Mouse (Mus musculus) common myeloid progenitor, adult 5-6 weeks (primary cell): ENCODE data around the gene Csad. TPM values are rescaled to one million over a fixed set of nuclear protein-coding genes. Genes with fewer than 3 reads are reported as not detected.

Source experiments
- ATAC-seq: replicated peaks from 2 replicates; pipeline ENCODE4 v1.8.0; 2016; ENCODE audit warnings: low read depth, mild to moderate bottlenecking, moderate TSS enrichment, inconsistent platforms; ENCODE audit not compliant: poor library complexity, severe bottlenecking
- total RNA-seq: library from RNA; stranded (forward); fragments of 200-1000, 187-1606 nt; gene quantifications from 2 replicates; pipeline ENCODE4 v1.2.3, GENCODE M21; 2017

The Csad gene
- total RNA-seq, 1 experiment from 2014 or later: 27.8 TPM

DNA sequence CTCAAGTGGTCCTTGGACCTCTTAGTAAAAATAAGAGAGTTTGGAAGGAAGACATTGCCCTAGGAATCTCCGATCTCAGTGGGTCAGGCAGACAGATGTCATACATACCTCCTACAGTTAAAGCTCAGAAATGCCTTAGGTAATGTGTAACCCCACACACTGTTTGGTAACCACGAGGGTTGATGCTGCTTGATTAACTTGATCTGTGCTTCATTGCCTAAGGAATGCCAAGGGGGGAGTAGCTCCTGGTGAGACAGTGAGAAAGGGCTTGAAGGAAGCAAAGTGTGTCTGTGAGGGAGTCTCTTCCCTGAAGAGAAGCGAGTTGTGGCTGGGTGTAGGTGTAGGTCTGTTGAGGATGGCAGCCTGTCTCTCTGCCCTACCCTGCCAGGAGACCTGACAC is 2.8 kb upstream of the Csad start:
- no peak for ATAC-seq

DNA sequence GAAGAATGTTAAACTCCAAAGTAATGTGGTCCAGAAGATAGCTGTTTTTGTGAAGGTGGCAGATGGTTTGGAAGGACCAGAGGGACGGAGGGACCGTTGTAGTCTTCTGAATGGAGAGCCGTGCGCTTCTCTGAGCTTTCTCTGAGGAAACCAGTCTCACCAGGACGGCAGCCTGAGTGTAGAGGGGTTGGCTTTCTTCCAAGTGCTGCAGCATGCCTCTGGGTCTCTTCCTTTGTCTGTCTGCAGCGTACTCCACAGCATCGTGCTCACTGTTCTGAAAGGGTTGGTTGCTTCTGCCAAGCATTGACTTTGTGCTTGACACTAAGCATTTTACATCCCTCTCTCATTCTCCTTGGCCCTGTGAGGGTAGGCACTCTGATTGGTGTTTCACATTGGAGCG is 1.3 kb upstream of the Csad start:
- no peak for ATAC-seq

DNA sequence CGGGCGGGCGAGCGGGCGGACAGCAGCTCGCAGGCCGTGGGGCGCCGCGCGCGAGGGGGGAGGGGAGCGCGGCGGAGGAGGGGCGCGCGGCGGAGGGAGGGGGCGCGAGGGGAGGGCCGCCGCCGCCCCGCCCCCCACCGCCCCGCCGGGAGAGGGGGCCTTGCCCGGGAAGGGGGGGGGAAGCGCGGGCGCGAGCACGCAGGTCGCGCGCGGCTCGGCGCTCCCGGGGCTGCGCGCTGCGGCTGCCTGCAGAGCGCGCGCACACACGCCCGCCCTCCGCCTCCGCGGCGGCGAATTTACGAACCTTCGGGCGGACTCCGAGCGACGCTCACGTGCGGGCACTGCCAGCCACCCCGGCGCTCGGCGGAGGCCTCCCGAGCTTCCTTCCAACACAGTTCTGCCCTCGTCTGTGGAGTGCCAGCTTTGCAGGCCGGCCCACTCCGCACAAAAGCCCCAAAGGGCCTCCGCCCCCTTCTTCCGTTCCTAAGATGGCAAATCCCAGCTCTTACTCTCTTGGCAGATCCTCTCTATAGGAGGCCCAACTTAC is 616 bp downstream of the Csad start:
- peak; percentile 33 for ATAC-seq

DNA sequence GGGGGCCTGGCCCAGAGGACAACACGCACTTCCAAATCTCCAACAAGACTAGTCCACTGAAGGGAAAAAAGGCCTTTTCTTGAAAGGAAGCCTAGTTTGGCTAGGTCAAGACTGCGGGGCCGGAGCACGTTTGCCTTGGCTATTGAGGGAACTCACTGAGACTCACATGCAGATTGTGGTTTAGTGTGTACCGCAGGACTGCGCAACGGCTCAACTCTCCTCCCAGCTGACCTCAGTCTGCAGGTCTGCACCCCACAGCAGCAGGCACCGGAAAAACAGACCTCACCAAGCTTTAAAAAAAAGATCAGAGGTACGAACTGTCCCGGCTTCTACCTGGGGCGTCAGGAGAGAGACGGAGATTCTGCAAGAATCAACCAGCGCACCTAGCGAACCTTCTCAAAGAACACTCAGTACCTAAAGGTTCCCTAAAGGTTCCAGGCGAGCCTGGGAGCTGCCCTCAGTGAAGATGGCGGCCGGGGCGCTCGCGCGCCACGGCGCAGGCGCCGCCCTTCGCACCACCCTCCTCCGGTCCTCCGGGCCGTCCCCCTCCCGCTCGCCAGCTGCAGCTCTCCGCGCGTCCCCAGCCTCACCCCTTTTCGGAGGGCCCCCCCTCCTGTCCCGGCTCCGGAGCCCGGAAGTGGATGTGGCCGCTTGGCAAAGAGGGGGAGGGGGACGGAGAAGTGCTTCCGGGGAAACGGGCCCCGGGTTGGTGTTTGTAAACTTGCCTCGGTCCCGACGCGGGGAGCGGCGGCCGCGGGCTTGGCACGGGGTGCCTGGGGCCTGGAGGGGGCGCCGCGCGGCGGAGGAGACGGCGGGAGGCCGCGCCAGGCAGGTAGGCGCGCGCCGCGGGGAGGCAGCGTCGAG is 1.3 kb downstream of the Csad start, which contains the start of gene Zfp740:
Zfp740 (plus strand) TSS at position 279 of the 864 bp plus-strand sequence.
- ATAC-seq: peak; percentile 86

DNA sequence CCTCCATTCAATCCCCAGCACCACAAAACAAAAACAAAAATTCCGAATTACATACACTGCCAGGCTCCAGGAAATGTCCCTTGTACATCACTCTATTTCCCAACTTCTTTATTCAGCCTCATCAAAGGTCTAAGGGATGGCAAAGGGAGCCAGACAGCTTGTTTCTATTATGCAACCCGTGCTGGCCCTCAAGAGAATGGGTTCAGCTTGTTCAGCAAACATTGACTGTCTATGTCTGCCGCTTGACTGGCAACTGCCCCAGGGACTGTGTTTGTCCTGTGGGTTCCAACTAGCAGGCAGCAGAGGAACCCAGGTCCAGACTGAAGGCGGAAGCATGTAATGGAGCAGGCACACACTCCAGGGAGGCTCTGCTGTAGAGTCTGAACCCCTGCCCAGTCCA is 5.7 kb downstream of the Csad start:
- ATAC-seq: no peak

DNA sequence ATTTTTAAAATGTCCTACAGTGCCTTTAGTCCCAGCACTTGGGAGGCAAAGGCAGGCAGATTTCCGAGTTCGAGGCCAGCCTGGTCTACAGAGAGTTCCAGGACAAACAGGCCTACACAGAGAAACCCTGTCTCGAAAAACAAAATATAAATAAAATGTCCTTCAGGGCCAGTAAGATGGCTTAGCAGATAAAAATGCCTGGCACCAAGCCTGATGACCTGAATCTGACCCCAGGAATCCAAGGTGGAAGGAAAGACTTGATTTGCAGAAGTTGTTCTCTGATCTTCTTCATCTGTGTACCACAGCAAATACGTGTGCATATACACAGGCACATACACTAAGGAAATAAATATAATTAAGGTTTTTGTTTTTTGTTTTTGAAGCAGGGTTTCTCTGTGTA is 9.2 kb downstream of the Csad start:
- no peak for ATAC-seq

DNA sequence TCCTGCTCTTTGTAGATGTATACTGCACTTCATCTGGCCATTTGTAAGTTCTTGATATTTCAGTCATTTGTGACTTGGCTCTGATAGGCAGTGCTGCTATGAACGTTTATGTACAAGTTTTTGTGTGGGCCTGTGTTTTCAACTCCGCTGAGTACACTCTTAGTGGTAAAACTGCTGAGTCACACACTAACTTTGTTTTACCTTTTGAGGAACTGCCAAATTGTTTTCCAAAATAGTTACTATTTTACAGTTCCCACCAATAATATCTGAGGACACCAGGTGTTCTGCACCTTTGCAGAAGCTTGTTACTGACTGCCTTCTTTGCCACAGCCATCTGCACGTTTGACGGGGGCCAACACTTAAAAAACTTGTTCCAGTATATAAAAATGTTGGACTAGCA is 10.1 kb downstream of the Csad start:
- peak; percentile 34 for ATAC-seq

DNA sequence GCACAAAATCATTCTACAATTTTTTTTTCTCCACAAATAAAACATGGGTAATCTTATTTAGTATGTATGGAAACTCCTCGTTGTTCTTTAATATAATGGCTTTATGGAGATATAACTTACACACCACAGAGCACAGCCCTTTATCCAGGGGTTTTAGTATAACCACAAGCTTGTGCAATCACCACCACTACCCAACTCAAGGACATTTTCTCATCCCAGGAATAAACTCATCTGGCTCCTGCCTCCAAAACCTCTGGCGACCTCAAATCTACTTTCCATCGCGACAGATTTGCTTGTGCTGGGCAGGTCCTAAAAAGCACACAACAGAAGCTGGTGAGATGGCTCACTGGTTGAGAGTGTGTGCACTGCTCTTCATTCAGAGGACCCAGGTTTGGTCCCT is 10.9 kb downstream of the Csad start:
- no peak for ATAC-seq

DNA sequence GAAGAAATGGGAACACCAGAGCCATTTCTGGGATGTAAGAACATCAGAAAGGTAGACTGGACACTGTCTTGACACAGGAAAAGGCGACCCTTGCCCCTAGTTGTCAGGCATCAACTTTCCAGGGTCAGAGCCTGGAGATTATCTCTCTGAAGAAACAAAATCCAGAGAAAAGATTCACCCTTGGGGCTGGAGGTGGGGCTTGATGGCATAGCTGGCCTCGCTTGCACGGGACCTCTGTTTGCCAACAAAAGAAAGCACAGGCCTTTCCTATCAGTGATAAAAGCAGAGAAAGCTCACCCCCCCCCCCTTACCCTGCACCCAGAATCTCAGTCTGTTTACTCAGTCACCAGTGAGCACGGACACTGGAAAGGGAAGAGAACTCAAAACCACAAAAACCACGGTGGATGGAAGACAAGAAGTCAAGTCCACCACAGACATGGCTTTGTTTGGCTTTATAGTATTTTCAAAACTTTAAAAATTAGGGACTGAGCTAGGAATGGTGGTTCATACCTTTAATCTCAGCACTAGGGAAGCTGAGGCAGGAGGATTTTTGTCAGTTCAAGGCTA is 11.6 kb downstream of the Csad start:
- ATAC-seq: peak; percentile 42; the same call in 1 of the 2 replicates

DNA sequence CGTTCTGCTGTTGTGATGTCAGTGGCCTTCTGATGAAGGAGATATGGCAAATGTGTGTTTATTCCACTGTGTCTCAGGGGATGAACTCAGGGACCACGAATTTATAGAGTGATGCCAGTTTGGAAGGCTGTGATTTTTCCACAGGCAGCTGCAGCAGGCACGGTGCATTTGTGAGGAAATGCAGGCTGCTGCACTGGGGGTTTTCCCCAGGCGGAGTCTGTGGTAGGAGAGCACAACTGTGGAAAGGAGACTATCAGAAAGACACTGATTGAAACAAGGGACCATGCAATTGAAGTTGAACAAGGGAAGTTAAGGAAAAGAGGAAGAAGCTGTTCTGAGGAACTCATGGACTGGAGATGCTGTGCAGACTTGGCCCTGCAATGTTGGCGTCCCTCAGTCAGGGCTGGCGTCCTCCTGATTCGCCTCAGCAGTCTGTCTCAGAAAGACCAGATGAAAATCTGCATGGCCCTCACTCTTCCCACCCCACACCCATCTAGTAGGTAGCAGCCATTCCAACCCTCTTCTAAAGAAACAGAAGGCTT is 12.2 kb downstream of the Csad start:
- peak; percentile 54 for ATAC-seq

DNA sequence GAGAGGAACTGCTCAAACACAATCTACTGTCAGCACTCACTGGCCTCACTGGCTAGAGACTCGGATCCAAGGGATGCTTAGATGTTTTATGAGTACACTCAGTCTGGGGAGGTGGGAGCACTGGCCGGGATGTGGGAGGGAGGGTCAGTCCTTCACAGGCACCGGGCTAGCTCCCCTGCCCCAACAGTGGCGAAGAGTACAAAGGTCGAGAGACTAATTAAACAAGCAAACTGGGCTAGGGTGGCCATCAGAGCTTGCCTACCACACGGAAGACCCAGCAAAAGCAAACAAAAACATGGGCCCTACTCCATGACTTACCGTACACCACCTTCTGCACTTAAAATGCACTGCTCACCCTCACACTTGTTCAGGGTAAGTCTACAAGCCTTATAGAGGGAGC is 12.8 kb downstream of the Csad start:
- ATAC-seq: no peak

DNA sequence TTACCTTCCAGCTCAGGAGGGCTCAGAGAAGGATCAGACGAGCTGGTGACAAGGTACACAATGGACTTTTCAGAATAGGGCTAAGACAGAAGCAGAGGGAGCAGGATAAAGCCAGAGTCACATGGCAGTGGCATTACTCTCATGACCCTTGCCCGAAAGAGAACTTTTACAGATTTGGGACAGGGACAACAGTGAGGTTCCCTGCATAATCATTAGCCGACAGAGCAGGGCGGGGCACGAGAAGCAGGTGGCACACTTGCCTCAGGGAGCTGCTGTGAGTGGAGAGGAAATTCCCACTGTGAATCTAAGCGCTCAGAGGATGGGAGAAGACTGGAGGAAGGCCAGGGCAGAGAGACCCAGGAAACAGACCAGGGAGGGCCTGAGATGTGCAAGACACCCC is 15.6 kb downstream of the Csad start:
- no peak for ATAC-seq

DNA sequence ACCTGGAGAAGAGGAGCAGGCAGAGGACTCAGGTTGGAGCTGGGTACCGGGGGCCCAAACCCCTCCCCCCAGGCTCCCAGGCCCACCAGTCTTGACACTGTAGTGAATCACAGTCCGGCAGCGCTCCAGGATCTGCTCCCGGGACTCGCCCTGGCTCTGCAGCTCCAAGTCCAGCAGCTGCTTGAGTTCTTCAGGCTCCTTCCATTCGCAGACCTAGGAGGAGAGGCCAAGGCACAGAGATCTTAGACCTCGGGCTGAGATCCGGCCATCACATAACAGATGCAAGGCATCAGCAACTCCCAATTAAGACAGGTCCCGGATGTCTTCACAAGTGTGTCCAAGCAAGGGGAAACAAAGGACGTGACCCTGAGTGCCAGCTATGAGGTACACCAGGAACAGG is 16.4 kb downstream of the Csad start:
- ATAC-seq: no peak

DNA sequence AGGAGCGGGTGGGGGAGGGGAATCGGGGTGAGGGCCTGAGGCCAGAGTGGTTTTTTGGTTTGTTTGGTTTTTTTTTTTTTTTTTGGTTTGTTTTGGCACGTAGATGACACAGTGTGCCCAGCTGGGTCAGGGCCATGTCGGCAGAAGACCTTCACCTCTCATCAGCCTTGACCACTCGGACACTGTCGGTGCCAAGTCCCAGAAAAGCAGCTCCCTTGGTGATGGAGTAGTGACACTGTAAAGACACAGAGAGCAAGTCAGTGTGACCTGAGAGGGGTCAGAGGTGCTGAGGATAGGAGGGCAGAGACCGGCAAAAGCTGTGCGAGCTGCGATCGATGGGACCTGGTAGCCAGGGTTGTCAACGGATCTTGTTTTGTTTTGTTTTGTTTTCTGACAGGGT is 18.3 kb downstream of the Csad start:
- ATAC-seq: no peak

DNA sequence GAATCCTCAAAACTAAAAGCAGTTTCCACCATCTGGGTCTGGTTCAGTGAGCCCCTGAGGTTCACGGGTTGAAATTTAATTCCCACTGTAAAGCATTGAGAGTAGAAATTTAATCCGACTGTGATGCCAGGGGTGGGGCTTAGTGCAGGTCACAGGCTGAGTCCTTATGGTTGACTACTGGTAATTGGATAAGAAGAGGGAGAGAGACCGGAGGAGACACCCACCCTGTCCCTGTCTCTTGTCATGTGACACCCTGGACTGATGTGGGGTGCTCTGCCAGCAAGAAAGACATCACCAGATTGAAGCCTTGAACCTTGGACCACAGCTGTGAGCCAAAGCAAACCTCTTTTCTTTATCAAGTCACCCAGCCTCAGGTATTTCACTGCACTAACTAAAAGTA is 21.4 kb downstream of the Csad start:
- ATAC-seq: no peak

DNA sequence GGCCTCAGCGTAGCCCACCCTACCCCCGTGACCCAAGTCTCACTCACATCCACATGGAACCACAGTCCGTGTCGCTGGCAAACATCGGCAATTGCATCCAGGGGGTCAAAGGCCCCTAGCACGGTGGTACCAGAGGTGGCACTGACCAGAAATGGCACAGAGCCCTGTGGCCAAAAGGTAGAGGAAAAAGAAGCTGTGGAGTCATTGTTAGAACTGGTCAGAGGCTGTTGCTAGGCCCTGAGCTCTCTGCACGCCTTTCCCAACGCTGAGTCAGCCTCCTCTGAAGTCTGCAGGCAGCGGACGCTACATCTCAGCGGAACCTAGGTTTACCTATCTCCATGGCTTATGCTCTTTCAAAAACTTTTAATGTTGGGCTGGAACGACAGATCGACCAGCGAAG is 24.6 kb downstream of the Csad start:
- no peak for ATAC-seq

DNA sequence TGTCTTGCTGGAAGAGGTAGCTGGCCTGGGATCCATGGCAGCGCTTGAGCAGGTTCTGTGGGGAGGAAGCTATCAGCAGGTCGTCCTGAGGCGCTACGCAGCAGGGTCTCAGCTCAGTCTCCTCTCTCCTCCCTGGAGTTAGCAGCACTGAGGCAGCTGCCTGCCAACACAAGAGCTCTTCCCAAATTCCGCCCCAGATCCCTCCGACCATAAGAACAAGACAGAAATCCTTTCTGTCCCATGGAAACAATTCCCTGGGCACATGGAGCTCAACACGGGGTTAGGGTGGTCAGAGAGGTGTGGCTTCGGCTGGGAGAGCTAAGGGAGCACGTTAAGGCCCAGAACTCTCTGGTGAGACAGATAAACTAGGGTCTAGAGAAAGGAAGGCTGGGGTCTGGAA is 25.4 kb downstream of the Csad start:
- ATAC-seq: no peak

DNA sequence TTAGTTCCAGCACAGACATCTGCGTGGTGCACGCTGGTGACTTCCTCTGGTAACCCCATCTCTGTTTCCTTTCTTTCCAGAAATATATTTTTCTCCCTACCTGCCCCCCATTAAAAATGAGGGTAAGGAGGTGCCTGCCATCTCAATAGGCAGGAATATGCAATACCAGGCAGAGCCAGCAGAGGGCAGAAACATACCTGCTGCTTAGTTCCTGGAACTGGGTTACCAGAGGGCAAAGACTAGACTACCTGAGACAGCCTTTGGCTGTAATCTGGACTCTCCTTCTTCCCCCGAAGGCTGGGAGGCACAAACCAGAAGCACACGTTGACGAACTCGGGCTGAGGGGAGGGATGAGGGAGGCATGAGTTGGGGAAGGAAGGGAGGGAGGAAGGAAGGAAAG is 26.2 kb downstream of the Csad start:
- ATAC-seq: peak; percentile 77

DNA sequence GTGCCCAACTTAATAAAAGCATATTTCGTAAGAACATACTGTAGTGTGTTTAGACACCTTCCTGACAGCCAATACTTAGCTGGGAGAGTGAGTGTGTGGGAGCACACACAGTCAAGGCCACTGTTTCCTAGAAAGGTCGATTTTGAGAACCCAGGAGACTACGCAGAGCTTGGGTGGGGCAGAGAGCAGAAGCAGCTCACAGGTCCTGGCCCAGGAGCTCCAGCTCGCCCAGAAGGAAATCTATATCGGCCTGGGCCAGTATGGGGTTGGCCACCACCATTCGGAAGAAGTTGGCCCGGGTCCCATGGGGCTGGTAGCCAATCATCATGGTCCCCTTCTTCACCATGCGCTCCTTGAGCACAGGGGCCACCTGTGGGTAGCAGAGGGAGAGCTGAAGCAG is 27.1 kb downstream of the Csad start:
- no peak for ATAC-seq

DNA sequence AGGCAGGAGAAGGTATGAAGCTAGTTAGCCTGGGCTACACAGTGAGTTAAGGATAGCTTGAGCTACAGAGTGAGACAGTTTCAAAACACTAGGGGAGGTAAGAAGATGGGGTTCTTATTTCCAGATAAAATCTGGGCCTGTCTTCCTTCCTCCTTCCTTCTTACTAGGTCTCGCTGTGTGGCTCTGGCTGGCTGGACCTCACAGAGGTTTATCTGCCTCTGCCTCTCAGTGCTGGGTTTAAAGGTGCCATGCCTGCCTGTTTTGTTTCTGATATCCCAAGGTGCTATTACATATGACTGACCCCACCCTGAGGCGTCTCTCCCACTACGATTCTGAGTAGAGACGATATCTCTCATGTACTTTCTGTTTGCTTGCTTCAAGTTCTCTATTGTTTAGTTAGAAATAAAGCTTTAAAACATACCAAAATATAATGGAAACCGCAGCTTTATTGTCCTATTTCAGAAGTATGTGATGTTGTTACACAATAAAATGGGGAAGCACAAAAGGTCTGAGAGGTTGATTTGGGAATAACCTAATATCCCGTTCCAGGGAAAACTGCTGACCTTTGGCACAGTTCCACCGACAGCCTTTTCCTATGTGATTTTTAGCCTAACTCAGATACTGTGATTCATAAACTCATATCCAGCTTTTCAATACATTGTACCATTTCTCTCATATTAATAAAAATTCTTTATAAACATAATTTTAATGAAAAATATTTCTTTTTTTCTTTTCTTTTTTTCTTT is 27.8 kb downstream of the Csad start:
- 0 out of 2 replicates have a peak, but pooled peaks have one; percentile 39 for ATAC-seq
